Mouse (Mus musculus) brain, embryonic 14.5 days (tissue): ENCODE measurements around the gene Slc9a6.

Experiments
- CTCF ChIP-seq: fragments of 200-500 bp; IDR thresholded peaks from 2 replicates; pipeline ENCODE4 v1.5.1; 2012; ENCODE audit warnings: inconsistent platforms, mild to moderate bottlenecking, moderate library complexity, borderline replicate concordance; ENCODE audit not compliant: insufficient read depth, insufficient read length; ENCODE audit errors: extremely low read depth
- POLR2A ChIP-seq: fragments of 200-500 bp; IDR thresholded peaks from 2 replicates; pipeline ENCODE4 v1.6.1; 2012; ENCODE audit warnings: mild to moderate bottlenecking, inconsistent platforms, borderline replicate concordance; ENCODE audit not compliant: poor library complexity, insufficient read depth, insufficient read length, severe bottlenecking; ENCODE audit errors: extremely low read depth

- TF ChIP-seq POLR2A (no peak), CTCF (no peak)
Observed at GRCm38 (mm10) chrX:56668501-56668900, 58.9 kb downstream of the Slc9a6 start.
